Mouse (Mus musculus) lung, adult 2 months (tissue): Measurements from ENCODE around the gene Nfyc.

Experiments used
- CTCF ChIP-seq: fragments of 200-500 bp; IDR thresholded peaks from 2 replicates; pipeline ENCODE4 v1.5.1; 2011; ENCODE audit warnings: mild to moderate bottlenecking, low read length, control low read depth; ENCODE audit not compliant: insufficient read depth
- POLR2A ChIP-seq: fragments of 200-500 bp; IDR thresholded peaks from 2 replicates; pipeline ENCODE4 v1.6.1; 2011; ENCODE audit warnings: low read depth, mild to moderate bottlenecking, control low read depth, low read length, borderline replicate concordance; ENCODE audit errors: extremely low read depth

DNA sequence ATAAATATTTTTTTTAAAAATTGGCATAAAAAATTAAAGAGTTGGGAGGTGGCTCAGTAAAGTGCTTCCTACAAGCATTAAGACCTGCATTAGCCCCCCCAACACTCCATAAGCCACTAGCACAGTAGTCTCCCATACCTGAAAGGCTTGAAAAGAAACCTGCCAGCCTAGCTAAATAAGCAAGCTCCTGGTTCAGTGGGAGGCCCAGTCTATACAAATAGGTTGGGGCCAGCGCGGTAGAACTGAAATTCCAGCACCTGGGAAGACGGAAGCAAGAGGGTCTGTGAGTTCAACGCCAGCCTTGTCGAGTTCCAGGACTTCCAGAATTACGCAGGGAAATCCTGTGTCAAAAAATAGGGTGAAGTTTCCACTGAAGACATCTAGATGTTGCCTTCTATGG is 5.0 kb downstream of the Nfyc start:
- TF ChIP-seq CTCF, result no peak
- no peak for TF ChIP-seq POLR2A
